Mouse (Mus musculus) small intestine, adult 2 months (tissue): Measurements from ENCODE around the gene Hist1h2bg. TPM values are rescaled to one million over a fixed set of nuclear protein-coding genes. Genes with fewer than 3 reads are reported as not detected.
A peak's percentile ranks its signal among the peaks of the same experiment; 100 is the strongest.
"Not testable (repeated sequence)": the region's sequence is repeated elsewhere in the genome, so short reads cannot be mapped to it uniquely, and the experiment has no call there.

Source experiments
- H3K27ac ChIP-seq: fragments of 200-500 bp; 2 replicates; pipeline ENCODE4 v1.5.1; 2012; ENCODE audit warnings: low read depth, low read length, control low read depth, inconsistent platforms; ENCODE audit not compliant: insufficient read depth
- H3K27me3 ChIP-seq: fragments of 200-500 bp; 2 replicates; pipeline ENCODE4 v1.6.1; 2012; ENCODE audit warnings: mild to moderate bottlenecking, moderate library complexity, low read length, inconsistent platforms; ENCODE audit not compliant: control insufficient read depth, insufficient read depth
- H3K36me3 ChIP-seq: fragments of 200-500 bp; 2 replicates; pipeline ENCODE4 v1.6.1; 2012; ENCODE audit warnings: mild to moderate bottlenecking, low read length, control low read depth, inconsistent platforms; ENCODE audit not compliant: control insufficient read depth, insufficient read depth
- H3K4me1 ChIP-seq: fragments of 200-500 bp; 2 replicates; pipeline ENCODE4 v1.6.1; 2012; ENCODE audit warnings: low read length, inconsistent platforms, mixed read lengths; ENCODE audit not compliant: control insufficient read depth, insufficient read depth, insufficient read length
- H3K4me3 ChIP-seq: fragments of 200-500 bp; 2 replicates; pipeline ENCODE4 v1.5.1; 2012; ENCODE audit warnings: low read depth, mild to moderate bottlenecking, control low read depth, inconsistent platforms, low read length, moderate library complexity
- CTCF ChIP-seq: fragments of 200-500 bp; IDR thresholded peaks from 2 replicates; pipeline ENCODE4 v1.5.1; 2012; ENCODE audit warnings: low read depth, mild to moderate bottlenecking, control low read depth, inconsistent platforms, low read length, moderate library complexity, mixed read lengths; ENCODE audit not compliant: insufficient replicate concordance, insufficient read length; ENCODE audit errors: extremely low read depth
- POLR2A ChIP-seq: fragments of 200-500 bp; IDR thresholded peaks from 2 replicates; pipeline ENCODE4 v1.6.1; 2012; ENCODE audit warnings: low read depth, mild to moderate bottlenecking, control low read depth, inconsistent platforms, low read length, moderate library complexity
- WGBS: fragments of 180-500 bp; shearing (Covaris S2); methylation state at CpG from one replicate; pipeline ENCODE4 v1.1.7; 2018; 5-methylcytosine and 5-hydroxymethylcytosine counted together
- polyA plus RNA-seq: library from polyadenylated mRNA; depleted of rRNA; stranded (reverse); fragments of >200 nt; gene quantifications from 2 replicates; pipeline ENCODE4 v1.2.3, GENCODE M21; 2012

Gene Hist1h2bg
- polyA plus RNA-seq, 1 experiment: 51.3 TPM

DNA sequence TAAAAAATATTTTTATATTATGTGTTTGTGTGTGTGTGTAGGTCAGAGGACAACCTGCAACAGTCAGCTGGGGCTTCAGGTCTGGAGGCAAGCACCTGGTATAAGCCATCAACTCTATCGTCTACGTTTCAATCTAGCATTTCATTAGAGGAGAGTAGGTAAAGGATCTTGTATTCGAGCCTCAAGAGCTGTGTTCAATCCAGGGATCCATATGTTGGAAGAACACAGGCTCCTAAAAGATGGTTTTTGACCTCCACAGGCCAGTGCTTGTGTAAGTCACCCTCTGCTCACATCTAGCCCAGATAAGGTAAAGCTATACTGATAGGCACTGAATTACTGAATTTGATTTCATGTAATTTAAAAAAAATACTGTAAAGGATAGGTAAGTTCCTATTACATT is 14.3 kb upstream of the Hist1h2bg start:
- Histone ChIP-seq H3K4me3 (no peak overlapping the region), H3K27ac (no peak overlapping the region), H3K27me3 (no peaks in the 10 kb centered on the region), H3K4me1 (no peaks in the 10 kb centered on the region), H3K36me3 (no peaks in the 10 kb centered on the region)
- TF ChIP-seq POLR2A (no peak), CTCF (no peak)
- 62% methylated on average over 3 of the region's 3 CpGs for WGBS

DNA sequence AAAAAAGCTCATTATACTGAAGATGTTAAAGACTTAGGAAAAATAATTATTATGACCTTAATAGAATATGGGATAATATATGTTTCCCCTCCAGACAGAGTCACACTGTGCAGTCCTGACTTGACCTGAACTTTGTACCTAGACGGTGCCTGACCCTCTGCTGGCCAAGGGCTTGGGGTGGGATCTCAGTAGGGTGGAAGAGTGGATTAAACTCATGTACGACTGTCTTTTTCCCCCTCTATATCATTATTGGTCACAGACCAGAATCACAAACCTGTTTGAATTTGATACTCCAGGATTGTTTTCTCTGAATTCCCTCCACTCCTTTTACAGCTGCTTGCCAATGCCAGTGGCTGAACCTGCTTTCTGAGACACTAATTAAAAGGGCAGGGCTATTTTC is 10.5 kb upstream of the Hist1h2bg start:
- not testable (repeated sequence) for H3K36me3 ChIP-seq, H3K4me1 ChIP-seq, H3K4me3 ChIP-seq, H3K27me3 ChIP-seq
- WGBS: 14% methylated on average over 2 of the region's 2 CpGs
- H3K27ac ChIP-seq: 0 out of 2 replicates have a peak overlapping the region, but pooled peaks have one; percentile 1

DNA sequence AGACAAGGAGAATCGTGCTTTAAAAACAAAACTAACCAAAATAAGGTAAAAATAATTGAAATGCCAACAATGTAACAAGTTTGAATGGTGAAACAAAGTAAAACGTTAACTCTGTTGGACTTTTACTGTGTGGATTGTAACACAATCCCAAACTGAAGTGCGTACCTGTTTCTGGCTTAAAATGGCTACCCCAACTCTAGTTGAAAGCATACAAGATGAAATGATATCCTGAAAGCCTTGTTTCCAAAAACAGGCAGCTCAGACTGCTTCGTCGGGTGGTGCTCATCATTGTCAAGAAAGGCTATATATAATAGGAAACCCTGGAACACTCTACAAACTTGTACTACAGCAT is 9.7 kb upstream of the Hist1h2bg start:
- whole genome bisulfite sequencing: 0% methylated on average over 2 of the region's 5 CpGs
- H3K4me3 ChIP-seq: peak overlapping the region; percentile 93; the same call in 1 of the 2 replicates
- H3K4me1 ChIP-seq, H3K36me3 ChIP-seq, H3K27me3 ChIP-seq: not testable (repeated sequence)
- H3K27ac ChIP-seq: peak overlapping the region; percentile 93

DNA sequence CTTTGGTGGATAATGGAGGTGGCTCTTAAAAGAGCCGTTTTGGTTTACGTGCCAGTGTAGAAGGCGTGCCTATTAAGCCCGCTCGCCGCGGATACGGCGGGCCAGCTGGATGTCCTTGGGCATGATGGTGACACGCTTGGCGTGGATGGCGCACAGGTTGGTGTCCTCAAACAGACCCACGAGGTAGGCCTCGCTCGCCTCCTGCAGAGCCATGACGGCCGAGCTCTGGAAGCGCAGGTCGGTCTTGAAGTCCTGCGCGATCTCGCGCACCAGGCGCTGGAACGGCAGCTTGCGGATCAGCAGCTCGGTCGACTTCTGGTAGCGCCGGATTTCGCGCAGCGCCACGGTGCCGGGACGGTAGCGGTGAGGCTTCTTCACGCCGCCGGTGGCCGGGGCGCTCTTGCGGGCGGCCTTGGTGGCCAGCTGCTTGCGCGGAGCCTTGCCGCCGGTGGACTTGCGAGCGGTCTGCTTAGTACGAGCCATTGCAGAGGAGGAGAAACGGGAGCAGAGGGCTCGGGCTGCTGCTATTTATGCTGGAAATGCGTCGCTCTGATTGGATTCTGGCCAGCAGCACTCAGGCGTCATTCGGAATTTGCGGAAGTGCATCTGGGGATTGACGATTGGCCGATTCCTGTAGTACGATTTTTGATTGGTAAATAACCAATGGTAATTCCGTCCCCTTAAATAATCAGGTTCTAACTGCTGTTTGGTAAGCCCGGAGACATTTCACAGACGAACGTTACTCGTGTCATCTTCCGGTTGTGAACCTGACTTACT is 9.1 kb upstream of the Hist1h2bg start, which contains the start of gene Hist1h3e:
Gene Hist1h3e (minus strand): TSS at position 487 of the 777 bp plus-strand sequence.
- under 1% methylated on average over 65 of the region's 67 CpGs for WGBS
- peak within 1 kb of the TSS; percentile 93 for H3K27ac ChIP-seq
- peak; percentile 97 for TF ChIP-seq POLR2A
- H3K4me3 ChIP-seq: peak within 1 kb of the TSS; percentile 93
- H3K27me3 ChIP-seq, H3K36me3 ChIP-seq, H3K4me1 ChIP-seq: not testable (repeated sequence)

DNA sequence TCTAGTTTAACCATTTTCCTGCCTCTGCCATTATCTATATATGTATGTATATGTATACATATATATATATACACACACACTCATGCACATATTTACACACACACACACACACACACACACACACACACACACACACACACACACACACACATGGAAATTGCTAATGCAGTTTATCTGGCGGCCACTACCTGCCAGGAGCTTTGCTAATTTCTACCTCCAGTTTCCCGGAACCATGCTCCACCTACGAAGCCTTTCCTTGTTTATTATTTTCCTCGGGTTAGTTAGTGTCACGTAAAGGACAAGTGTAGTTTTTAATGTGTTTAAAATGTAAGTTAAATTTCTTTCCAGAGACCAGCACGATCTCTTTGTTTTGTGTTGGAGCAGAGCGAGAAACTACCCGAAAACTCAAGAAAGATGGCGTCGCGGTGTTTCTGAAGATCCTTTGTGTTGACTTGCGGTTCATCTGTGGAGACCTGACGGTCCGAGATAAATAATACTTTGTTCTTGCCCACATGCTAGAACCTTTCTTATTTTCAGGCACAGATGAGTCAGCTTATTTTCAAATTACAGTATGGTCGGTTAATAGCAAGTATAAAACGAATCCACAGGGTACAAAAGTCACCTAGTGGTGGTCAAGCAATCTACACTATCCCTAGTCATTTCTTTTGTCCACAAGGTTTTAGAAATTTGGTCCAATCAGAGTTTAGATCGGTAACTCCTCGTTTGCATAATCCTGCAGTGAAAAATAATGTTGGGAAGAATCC is 8.3 kb upstream of the Hist1h2bg start:
- Histone ChIP-seq H3K36me3 (no peaks in the 10 kb centered on the region), H3K27ac (peak overlapping the region; percentile 93), H3K4me1 (peaks cover 2% of the 10 kb centered on the region; the same call in 1 of the 2 replicates), H3K27me3 (no peaks in the 10 kb centered on the region), H3K4me3 (peak overlapping the region; percentile 39)
- no peak for TF ChIP-seq CTCF
- no peak for TF ChIP-seq POLR2A
- under 1% methylated on average over 18 of the region's 18 CpGs for whole genome bisulfite sequencing

DNA sequence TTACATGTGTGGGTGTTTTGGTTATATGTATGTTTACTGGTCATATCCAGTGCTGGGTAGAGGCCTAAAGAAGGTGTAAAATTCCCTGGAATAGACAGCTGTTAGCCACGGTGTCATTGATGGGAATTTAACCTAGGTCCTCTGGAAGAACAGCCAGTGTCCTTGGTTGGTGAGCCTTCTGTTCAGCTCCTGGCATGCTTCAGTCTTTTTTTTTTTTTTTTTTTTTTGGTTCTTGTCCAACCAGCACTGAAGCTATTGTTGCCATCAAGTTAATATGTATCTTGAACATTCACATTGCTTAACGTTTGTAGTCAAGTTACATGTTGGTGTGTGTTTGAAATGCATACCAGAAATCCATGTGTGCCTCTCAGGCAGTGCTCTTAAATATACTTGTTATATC is 6.7 kb upstream of the Hist1h2bg start:
- WGBS: 69% methylated on average over 2 of the region's 2 CpGs
- no peak overlapping the region for H3K27ac ChIP-seq
- no peaks in the 10 kb centered on the region for H3K27me3 ChIP-seq
- no peaks in the 10 kb centered on the region for H3K36me3 ChIP-seq
- no peak overlapping the region for H3K4me3 ChIP-seq
- peaks cover 2% of the 10 kb centered on the region; the same call in 1 of the 2 replicates for H3K4me1 ChIP-seq
- no peak for TF ChIP-seq CTCF
- TF ChIP-seq POLR2A: no peak

DNA sequence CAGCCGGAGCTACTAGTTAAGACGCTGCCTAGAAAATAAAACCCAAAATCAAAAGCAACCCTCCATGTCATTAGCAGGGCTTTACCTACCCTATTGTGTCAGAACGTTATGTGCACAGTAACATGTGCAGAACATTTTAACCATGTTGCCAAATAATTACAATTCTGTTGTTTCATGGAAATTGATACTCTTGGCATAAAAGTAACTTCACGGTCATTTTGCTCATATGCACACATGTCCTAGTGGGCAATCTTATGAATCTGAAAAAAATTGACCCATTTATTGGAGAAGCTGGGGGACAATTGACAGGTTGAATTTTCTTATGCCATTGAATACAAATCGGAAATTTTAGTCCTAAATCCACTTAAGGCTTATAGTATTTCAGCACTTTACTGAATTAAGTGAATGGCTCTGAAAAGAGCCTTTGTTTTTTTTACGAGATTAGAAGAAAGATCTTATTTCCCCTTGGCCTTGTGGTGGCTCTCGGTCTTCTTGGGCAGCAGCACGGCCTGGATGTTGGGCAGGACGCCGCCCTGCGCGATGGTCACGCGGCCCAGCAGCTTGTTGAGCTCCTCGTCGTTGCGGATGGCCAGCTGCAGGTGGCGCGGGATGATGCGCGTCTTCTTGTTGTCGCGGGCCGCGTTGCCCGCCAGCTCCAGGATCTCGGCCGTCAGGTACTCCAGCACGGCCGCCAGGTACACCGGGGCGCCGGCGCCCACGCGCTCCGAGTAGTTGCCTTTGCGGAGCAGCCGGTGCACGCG is 755 bp upstream of the Hist1h2bg start:
- WGBS: under 1% methylated on average over 28 of the region's 41 CpGs
- H3K4me3 ChIP-seq: peak overlapping the region; percentile 69
- not testable (repeated sequence) for H3K36me3 ChIP-seq, H3K4me1 ChIP-seq, H3K27me3 ChIP-seq
- peak overlapping the region; percentile 85 for H3K27ac ChIP-seq

DNA sequence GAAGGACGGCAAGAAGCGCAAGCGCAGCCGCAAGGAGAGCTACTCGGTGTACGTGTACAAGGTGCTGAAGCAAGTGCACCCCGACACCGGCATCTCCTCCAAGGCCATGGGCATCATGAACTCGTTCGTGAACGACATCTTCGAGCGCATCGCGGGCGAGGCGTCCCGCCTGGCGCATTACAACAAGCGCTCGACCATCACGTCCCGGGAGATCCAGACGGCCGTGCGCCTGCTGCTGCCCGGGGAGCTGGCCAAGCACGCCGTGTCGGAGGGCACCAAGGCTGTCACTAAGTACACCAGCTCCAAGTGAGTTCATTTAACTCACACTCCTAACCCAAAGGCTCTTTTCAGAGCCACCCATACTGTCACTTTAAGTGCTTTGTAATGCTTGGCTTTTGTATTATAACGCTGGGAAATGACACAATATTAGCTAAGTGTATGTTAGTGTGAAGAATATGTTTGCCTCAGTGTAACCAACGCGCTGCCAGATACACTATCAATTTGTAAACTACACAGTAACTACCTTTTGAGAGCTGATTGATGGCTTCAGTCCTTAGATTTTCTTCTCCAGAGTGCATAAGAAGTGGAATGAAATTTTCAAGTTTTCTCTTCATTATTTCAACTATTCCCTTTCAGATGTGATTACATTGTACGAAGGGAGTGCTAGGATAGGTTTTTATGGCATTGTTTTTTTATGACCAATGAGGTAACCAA is 465 bp downstream of the Hist1h2bg start:
- H3K27me3 ChIP-seq, H3K36me3 ChIP-seq, H3K4me1 ChIP-seq: not testable (repeated sequence)
- Histone ChIP-seq H3K4me3 (peak overlapping the region; percentile 64), H3K27ac (peak overlapping the region; percentile 90)
- under 1% methylated on average over 19 of the region's 34 CpGs for WGBS
